Mouse (Mus musculus): Measurements from ENCODE around the gene Cbx2.

The Cbx2 gene

GRCm38 (mm10) chr11:119021180-119021579 is 1.6 kb upstream of the Cbx2 start:
- no peak for DNase-seq

GRCm38 (mm10) chr11:119022068-119022894 is 481 bp upstream of the Cbx2 start:
- no peak for DNase-seq

- DNase-seq, result no peak
Measured at GRCm38 (mm10) chr11:119023616-119023980, 836 bp downstream of the Cbx2 start.

- DNase-seq, result no peak
Measured at GRCm38 (mm10) chr11:119024260-119024659, 1.5 kb downstream of the Cbx2 start.

- no peak for DNase-seq
Measured at GRCm38 (mm10) chr11:119026203-119026602, 3.4 kb downstream of the Cbx2 start.

GRCm38 (mm10) chr11:119033874-119034558 is 11.3 kb downstream of the Cbx2 start:
- peak; percentile 69 for DNase-seq

- DNase-seq, result no peak
Measured at GRCm38 (mm10) chr11:119034635-119035034, 11.9 kb downstream of the Cbx2 start.

GRCm38 (mm10) chr11:119035094-119035685 is 12.4 kb downstream of the Cbx2 start:
- no peak for DNase-seq

GRCm38 (mm10) chr11:119035686-119036165 is 13.0 kb downstream of the Cbx2 start:
- DNase-seq, result no peak

- DNase-seq, result no peak
Measured at GRCm38 (mm10) chr11:119036447-119036846, 13.7 kb downstream of the Cbx2 start.

- peak; percentile 14 for DNase-seq
Measured at GRCm38 (mm10) chr11:119036934-119037779, 14.4 kb downstream of the Cbx2 start.

- DNase-seq, result no peak
Measured at GRCm38 (mm10) chr11:119037780-119038401, 15.1 kb downstream of the Cbx2 start.

GRCm38 (mm10) chr11:119038744-119039484 is 16.2 kb downstream of the Cbx2 start:
- DNase-seq, result no peak

GRCm38 (mm10) chr11:119039732-119040512 is 17.2 kb downstream of the Cbx2 start:
- no peak for DNase-seq

- DNase-seq, result peak; percentile 100
Measured at GRCm38 (mm10) chr11:119040600-119041324, 18.0 kb downstream of the Cbx2 start, which contains the start of gene Cbx8. Gene Cbx8 (minus strand): TSS chr11:119040969.

- no peak for DNase-seq
Measured at GRCm38 (mm10) chr11:119041325-119041716, 18.6 kb downstream of the Cbx2 start.

GRCm38 (mm10) chr11:119041750-119042465 is 19.1 kb downstream of the Cbx2 start:
- DNase-seq, result no peak

- DNase-seq, result peak; percentile 15
Measured at GRCm38 (mm10) chr11:119042466-119043272, 19.9 kb downstream of the Cbx2 start.

- DNase-seq, result no peak
Measured at GRCm38 (mm10) chr11:119043273-119043540, 20.4 kb downstream of the Cbx2 start.
